Mouse (Mus musculus) embryonic facial prominence, embryonic 15.5 days (tissue): Measurements from ENCODE around the gene H13. TPM values are rescaled to one million over a fixed set of nuclear protein-coding genes. Genes with fewer than 3 reads are reported as not detected.
"Not testable (repeated sequence)": the region's sequence is repeated elsewhere in the genome, so short reads cannot be mapped to it uniquely, and the experiment has no call there.

Experiments used
- ATAC-seq: fragments of 200-750 bp; cut with Nextera tagmentation; 2 replicates; pipeline ENCODE4 v1.8.0; 2017; ENCODE audit warnings: low read depth, moderate TSS enrichment; ENCODE audit not compliant: insufficient number of reproducible peaks, low FRiP score, low TSS enrichment
- H3K27ac ChIP-seq: fragments of 300-500 bp; sonication (generic); replicated peaks from 2 replicates; pipeline ENCODE4 v1.5.1; 2015; ENCODE audit warnings: mild to moderate bottlenecking, inconsistent platforms
- H3K27me3 ChIP-seq: fragments of 300-500 bp; sonication (generic); 2 replicates; pipeline ENCODE4 v1.6.1; 2015; ENCODE audit warnings: inconsistent platforms
- H3K36me3 ChIP-seq: fragments of 300-500 bp; sonication (generic); 2 replicates; pipeline ENCODE4 v1.6.1; 2015; ENCODE audit warnings: mild to moderate bottlenecking, inconsistent platforms
- H3K4me1 ChIP-seq: fragments of 300-500 bp; sonication (generic); 2 replicates; pipeline ENCODE4 v1.6.1; 2015; ENCODE audit warnings: inconsistent platforms
- H3K4me2 ChIP-seq: fragments of 300-500 bp; sonication (generic); replicated peaks from 2 replicates; pipeline ENCODE4 v1.6.1; 2015; ENCODE audit warnings: mild to moderate bottlenecking, inconsistent platforms
- H3K4me3 ChIP-seq: fragments of 300-500 bp; sonication (generic); replicated peaks from 2 replicates; pipeline ENCODE4 v1.5.1; 2015; ENCODE audit warnings: mild to moderate bottlenecking, inconsistent platforms
- H3K9ac ChIP-seq: fragments of 300-500 bp; sonication (generic); 2 replicates; pipeline ENCODE4 v1.6.1; 2015; ENCODE audit warnings: inconsistent platforms
- H3K9me3 ChIP-seq: fragments of 300-500 bp; sonication (generic); replicated peaks from 2 replicates; pipeline ENCODE4 v1.6.1; 2016; ENCODE audit warnings: inconsistent platforms
- WGBS: fragments of 180-500 bp; shearing (Covaris S2); methylation state at CpG from one replicate; pipeline ENCODE4 v1.1.7; 2015; 5-methylcytosine and 5-hydroxymethylcytosine counted together
- polyA plus RNA-seq: library from polyadenylated mRNA; unstranded; fragments of >200 nt; fragmentation: Nextera tagmentation; extraction: Ambion mirVana; gene quantifications from 2 replicates; pipeline ENCODE4 v1.2.1, GENCODE M21; 2015

Gene H13
- polyA plus RNA-seq, 1 experiment from 2014 or later: 137 TPM

- H3K27ac ChIP-seq, H3K9me3 ChIP-seq, H3K27me3 ChIP-seq, ATAC-seq, H3K36me3 ChIP-seq, H3K4me2 ChIP-seq, H3K4me3 ChIP-seq, H3K9ac ChIP-seq: not testable (repeated sequence)
- WGBS: 77% methylated on average over 3 of the region's 3 CpGs
- peaks cover 11% of the 10 kb centered on the region for H3K4me1 ChIP-seq
Measured at GRCm38 (mm10) chr2:152666191-152666590, 3.1 kb upstream of the H13 start.

GRCm38 (mm10) chr2:152669639-152670484, 601 bp downstream of the H13 start:
- H3K4me3 ChIP-seq: peak overlapping the region; percentile 97
- peak overlapping the region; percentile 58 for H3K4me2 ChIP-seq
- no peaks in the 10 kb centered on the region for H3K9me3 ChIP-seq
- no peaks in the 10 kb centered on the region for H3K27me3 ChIP-seq
- peaks cover 10% of the 10 kb centered on the region for H3K36me3 ChIP-seq
- ATAC-seq: peak; percentile 82
- peak overlapping the region; percentile 98 for H3K27ac ChIP-seq
- peaks cover 43% of the 10 kb centered on the region for H3K4me1 ChIP-seq
- under 1% methylated on average over 46 of the region's 46 CpGs for WGBS
- peak overlapping the region; percentile 96 for H3K9ac ChIP-seq

- no peaks in the 10 kb centered on the region for H3K9me3 ChIP-seq
- ATAC-seq: no peak
- peak overlapping the region; percentile 58 for H3K4me2 ChIP-seq
- H3K4me1 ChIP-seq: peaks cover 55% of the 10 kb centered on the region
- H3K27me3 ChIP-seq: no peaks in the 10 kb centered on the region
- 54% methylated on average over 9 of the region's 9 CpGs for WGBS
- peak overlapping the region; percentile 37 for H3K9ac ChIP-seq
- peak overlapping the region; percentile 98 for H3K27ac ChIP-seq
- peak overlapping the region; percentile 97 for H3K4me3 ChIP-seq
- peaks cover 22% of the 10 kb centered on the region for H3K36me3 ChIP-seq
Measured at GRCm38 (mm10) chr2:152670983-152671641, 1.9 kb downstream of the H13 start.

- WGBS: 25% methylated on average over 5 of the region's 5 CpGs
- Histone ChIP-seq H3K27me3 (no peaks in the 10 kb centered on the region), H3K36me3 (peaks cover 27% of the 10 kb centered on the region), H3K4me1 (peaks cover 56% of the 10 kb centered on the region), H3K9me3 (no peaks in the 10 kb centered on the region), H3K4me3 (peak overlapping the region; percentile 97), H3K9ac (peak overlapping the region; percentile 37; the same call in 1 of the 2 replicates), H3K27ac (peak overlapping the region; percentile 98; the same call in 1 of the 2 replicates), H3K4me2 (peak overlapping the region; percentile 58)
- ATAC-seq: no peak
Measured at GRCm38 (mm10) chr2:152671642-152671999, 2.4 kb downstream of the H13 start.

GRCm38 (mm10) chr2:152672166-152672565, 2.9 kb downstream of the H13 start:
- H3K9me3 ChIP-seq: no peaks in the 10 kb centered on the region
- no peak overlapping the region for H3K27ac ChIP-seq
- no peak overlapping the region for H3K9ac ChIP-seq
- no peaks in the 10 kb centered on the region for H3K27me3 ChIP-seq
- H3K4me3 ChIP-seq: peak overlapping the region; percentile 97
- ATAC-seq: no peak
- H3K4me1 ChIP-seq: peaks cover 56% of the 10 kb centered on the region
- peak overlapping the region; percentile 58 for H3K4me2 ChIP-seq
- H3K36me3 ChIP-seq: peaks cover 33% of the 10 kb centered on the region
- WGBS: 76% methylated on average over 12 of the region's 12 CpGs

- 0 out of 2 replicates have a peak overlapping the region, but pooled peaks have one; percentile 3 for H3K27ac ChIP-seq
- H3K4me2 ChIP-seq: no peak overlapping the region
- 74% methylated on average over 11 of the region's 11 CpGs for WGBS
- peaks cover 49% of the 10 kb centered on the region for H3K36me3 ChIP-seq
- no peak overlapping the region for H3K9ac ChIP-seq
- peaks cover 56% of the 10 kb centered on the region for H3K4me1 ChIP-seq
- H3K4me3 ChIP-seq: no peak overlapping the region
- ATAC-seq: no peak
- no peaks in the 10 kb centered on the region for H3K27me3 ChIP-seq
- H3K9me3 ChIP-seq: no peaks in the 10 kb centered on the region
Measured at GRCm38 (mm10) chr2:152674148-152674547, 4.9 kb downstream of the H13 start.

- H3K27ac ChIP-seq: peak overlapping the region; percentile 29; the same call in 1 of the 2 replicates
- WGBS: 54% methylated on average over 13 of the region's 13 CpGs
- no peaks in the 10 kb centered on the region for H3K9me3 ChIP-seq
- no peaks in the 10 kb centered on the region for H3K27me3 ChIP-seq
- no peak overlapping the region for H3K4me2 ChIP-seq
- H3K36me3 ChIP-seq: peaks cover 61% of the 10 kb centered on the region
- H3K4me3 ChIP-seq: no peak overlapping the region
- peaks cover 54% of the 10 kb centered on the region for H3K4me1 ChIP-seq
- no peak for ATAC-seq
- H3K9ac ChIP-seq: no peak overlapping the region
Measured at GRCm38 (mm10) chr2:152675252-152675791, 6.1 kb downstream of the H13 start.

GRCm38 (mm10) chr2:152678302-152678701, 9.0 kb downstream of the H13 start:
- no peaks in the 10 kb centered on the region for H3K9me3 ChIP-seq
- ATAC-seq: no peak
- 45% methylated on average over 3 of the region's 3 CpGs for WGBS
- H3K4me3 ChIP-seq: no peak overlapping the region
- peaks cover 25% of the 10 kb centered on the region for H3K4me1 ChIP-seq
- no peak overlapping the region for H3K4me2 ChIP-seq
- H3K9ac ChIP-seq: no peak overlapping the region
- H3K27ac ChIP-seq: no peak overlapping the region
- peaks cover 83% of the 10 kb centered on the region for H3K36me3 ChIP-seq
- no peaks in the 10 kb centered on the region for H3K27me3 ChIP-seq

GRCm38 (mm10) chr2:152678925-152679324, 9.7 kb downstream of the H13 start:
- Histone ChIP-seq H3K36me3 (peaks cover 90% of the 10 kb centered on the region), H3K4me1 (peaks cover 23% of the 10 kb centered on the region), H3K9ac (no peak overlapping the region), H3K4me3 (no peak overlapping the region), H3K27ac (no peak overlapping the region), H3K4me2 (no peak overlapping the region), H3K9me3 (no peaks in the 10 kb centered on the region), H3K27me3 (no peaks in the 10 kb centered on the region)
- no peak for ATAC-seq
- 88% methylated on average over 5 of the region's 5 CpGs for WGBS

- H3K9ac ChIP-seq: no peak overlapping the region
- WGBS: 83% methylated on average over 8 of the region's 8 CpGs
- H3K9me3 ChIP-seq: no peaks in the 10 kb centered on the region
Measured at GRCm38 (mm10) chr2:152679701-152680355, 10.6 kb downstream of the H13 start.

GRCm38 (mm10) chr2:152683086-152683485, 13.8 kb downstream of the H13 start:
- Histone ChIP-seq H3K4me2 (no peak overlapping the region), H3K27ac (no peak overlapping the region), H3K9ac (no peak overlapping the region), H3K36me3 (peaks cover 96% of the 10 kb centered on the region), H3K4me1 (peaks cover 10% of the 10 kb centered on the region; the same call in 1 of the 2 replicates), H3K9me3 (no peaks in the 10 kb centered on the region), H3K27me3 (no peaks in the 10 kb centered on the region), H3K4me3 (no peak overlapping the region)
- no peak for ATAC-seq
- WGBS: 80% methylated on average over 5 of the region's 5 CpGs

More at GRCm38 (mm10) chr2:152679701-152680355, 10.6 kb downstream of the H13 start:
- Histone ChIP-seq H3K27me3 (no peaks in the 10 kb centered on the region), H3K27ac (no peak overlapping the region), H3K4me3 (no peak overlapping the region), H3K36me3 (peaks cover 96% of the 10 kb centered on the region), H3K4me2 (no peak overlapping the region), H3K4me1 (peaks cover 14% of the 10 kb centered on the region)
- ATAC-seq: no peak
